Mouse (Mus musculus): ENCODE measurements around the gene Cd177. TPM values are rescaled to one million over a fixed set of nuclear protein-coding genes. Genes with fewer than 3 reads are reported as not detected.
"Not testable (repeated sequence)": the region's sequence is repeated elsewhere in the genome, so short reads cannot be mapped to it uniquely, and the experiment has no call there.

Cd177 gene
- total RNA-seq (2022) = not detected

GRCm38 (mm10) chr7:24760211-24760610 is at the start of gene Cd177:
Gene Cd177 (minus strand): TSS chr7:24760311.
- no peak for DNase-seq (ENCODE audit: low spot score in 2 of 2)

- no peak for DNase-seq (ENCODE audit: low spot score in 2 of 2)
Measured at GRCm38 (mm10) chr7:24809041-24809440, 48.9 kb upstream of the Cd177 start.

GRCm38 (mm10) chr7:24804826-24805225 is 44.7 kb upstream of the Cd177 start:
- DNase-seq (ENCODE audit: low spot score in 2 of 2) = no peak

GRCm38 (mm10) chr7:24802149-24802767 is 42.1 kb upstream of the Cd177 start:
- DNase-seq (ENCODE audit: low spot score in 2 of 2) = no peak

GRCm38 (mm10) chr7:24797918-24798317 is 37.8 kb upstream of the Cd177 start:
- DNase-seq (ENCODE audit: low spot score in 2 of 2) = no peak

- not testable (repeated sequence) for DNase-seq (ENCODE audit: low spot score in 2 of 2)
Measured at GRCm38 (mm10) chr7:24776918-24777317, 16.8 kb upstream of the Cd177 start, which contains the start of gene Ceacam10. Gene Ceacam10 (plus strand): TSS chr7:24777206.

GRCm38 (mm10) chr7:24776145-24776544 is 16.0 kb upstream of the Cd177 start:
- DNase-seq (ENCODE audit: low spot score in 2 of 2) = no peak

GRCm38 (mm10) chr7:24773942-24774535 is 13.9 kb upstream of the Cd177 start:
- no peak for DNase-seq (ENCODE audit: low spot score in 2 of 2)

- no peak for DNase-seq (ENCODE audit: low spot score in 2 of 2)
Measured at GRCm38 (mm10) chr7:24771361-24771760, 11.2 kb upstream of the Cd177 start.

GRCm38 (mm10) chr7:24762574-24762973 is 2.5 kb upstream of the Cd177 start:
- DNase-seq (ENCODE audit: low spot score in 2 of 2) = no peak

GRCm38 (mm10) chr7:24761161-24761560 is 1.1 kb upstream of the Cd177 start:
- no peak for DNase-seq (ENCODE audit: low spot score in 2 of 2)

- no peak for DNase-seq (ENCODE audit: low spot score in 2 of 2)
Measured at GRCm38 (mm10) chr7:24758520-24758919, 1.6 kb downstream of the Cd177 start.

GRCm38 (mm10) chr7:24753476-24753875 is 6.6 kb downstream of the Cd177 start:
- DNase-seq (ENCODE audit: low spot score in 2 of 2) = no peak

- DNase-seq (ENCODE audit: low spot score in 2 of 2) = no peak
Measured at GRCm38 (mm10) chr7:24751610-24752009, 8.5 kb downstream of the Cd177 start.

GRCm38 (mm10) chr7:24750695-24751094 is 9.4 kb downstream of the Cd177 start:
- DNase-seq (ENCODE audit: low spot score in 2 of 2) = no peak

- DNase-seq (ENCODE audit: low spot score in 2 of 2) = no peak
Measured at GRCm38 (mm10) chr7:24735970-24736670, 24.0 kb downstream of the Cd177 start.

- not testable (repeated sequence) for DNase-seq (ENCODE audit: low spot score in 2 of 2)
Measured at GRCm38 (mm10) chr7:24726808-24727207, 33.3 kb downstream of the Cd177 start, which contains the start of gene Gm4763. Gene Gm4763 (minus strand): TSS chr7:24726908.

- DNase-seq (ENCODE audit: low spot score in 2 of 2) = no peak
Measured at GRCm38 (mm10) chr7:24715039-24715438, 45.1 kb downstream of the Cd177 start.

GRCm38 (mm10) chr7:24708832-24709292 is 51.2 kb downstream of the Cd177 start, which contains the start of gene BC049730:
Gene BC049730 (plus strand): TSS chr7:24709242.
- DNase-seq (ENCODE audit: low spot score in 2 of 2) = no peak

- DNase-seq (ENCODE audit: low spot score in 2 of 2) = not testable (repeated sequence)
Measured at GRCm38 (mm10) chr7:24702841-24703240, 57.3 kb downstream of the Cd177 start.

- DNase-seq (ENCODE audit: low spot score in 2 of 2) = not testable (repeated sequence)
Measured at GRCm38 (mm10) chr7:24697891-24698290, 62.2 kb downstream of the Cd177 start.

Data from gastrocnemius, adult 8-10 months (tissue).